Mouse (Mus musculus) megakaryocyte, embryonic 14.5 days (primary cell): Measurements from ENCODE around the gene 4933434E20Rik. TPM values are rescaled to one million over a fixed set of nuclear protein-coding genes. Genes with fewer than 3 reads are reported as not detected.

ENCODE experiments used
- H3K27me3 ChIP-seq: replicated peaks from 2 replicates; pipeline ENCODE3; 2012; ENCODE audit warnings: inconsistent platforms
- H3K36me3 ChIP-seq: replicated peaks from 2 replicates; pipeline ENCODE3; 2012; ENCODE audit warnings: low read length, inconsistent platforms, mixed read lengths
- H3K4me1 ChIP-seq: 2 replicates; pipeline ENCODE4 v1.6.1; 2012; ENCODE audit warnings: inconsistent platforms
- H3K4me3 ChIP-seq: replicated peaks from 2 replicates; pipeline ENCODE3; 2012; ENCODE audit warnings: moderate library complexity, mild to moderate bottlenecking, inconsistent platforms
- H3K9me3 ChIP-seq: 2 replicates; pipeline ENCODE4 v1.6.1; 2012; ENCODE audit warnings: inconsistent platforms
- FLI1 ChIP-seq: IDR thresholded peaks from 2 replicates; pipeline ENCODE4 v1.6.1; 2012; ENCODE audit warnings: low read length, inconsistent platforms, mixed read lengths
- GATA1 ChIP-seq: IDR thresholded peaks from 3 replicates; pipeline ENCODE4 v1.6.1; 2012; ENCODE audit warnings: mixed read lengths, low read length, inconsistent platforms, borderline replicate concordance
- polyA plus RNA-seq: library from polyadenylated mRNA; stranded (reverse); fragments of >175 nt; gene quantifications from 2 replicates; pipeline ENCODE4 v1.2.3, GENCODE M21; 2012; ENCODE audit warnings: low replicate concordance; ENCODE audit not compliant: insufficient read depth

The 4933434E20Rik gene
- polyA plus RNA-seq, 1 experiment = 10.8 TPM

- no peak for TF ChIP-seq GATA1
- no peak for TF ChIP-seq FLI1
- Histone ChIP-seq H3K9me3 (no peaks in the 10 kb centered on the region), H3K36me3 (peaks cover 23% of the 10 kb centered on the region), H3K4me1 (peaks cover 77% of the 10 kb centered on the region), H3K27me3 (no peaks in the 10 kb centered on the region), H3K4me3 (peak overlapping the region; percentile 99)
Measured at GRCm38 (mm10) chr3:90080498-90080863, 29.0 kb downstream of the 4933434E20Rik start.

- Histone ChIP-seq H3K9me3 (no peaks in the 10 kb centered on the region), H3K36me3 (peaks cover 35% of the 10 kb centered on the region), H3K4me3 (peak overlapping the region; percentile 91), H3K4me1 (peaks cover 83% of the 10 kb centered on the region), H3K27me3 (no peaks in the 10 kb centered on the region)
- TF ChIP-seq GATA1 (no peak), FLI1 (no peak)
Measured at GRCm38 (mm10) chr3:90081365-90082240, 30.2 kb downstream of the 4933434E20Rik start.

GRCm38 (mm10) chr3:90083034-90083433, 31.6 kb downstream of the 4933434E20Rik start:
- Histone ChIP-seq H3K27me3 (no peaks in the 10 kb centered on the region), H3K36me3 (peaks cover 49% of the 10 kb centered on the region), H3K4me1 (peaks cover 75% of the 10 kb centered on the region), H3K4me3 (peak overlapping the region; percentile 87), H3K9me3 (no peaks in the 10 kb centered on the region)
- TF ChIP-seq FLI1 (no peak), GATA1 (no peak)

GRCm38 (mm10) chr3:90083698-90084324, 32.4 kb downstream of the 4933434E20Rik start:
- Histone ChIP-seq H3K4me3 (peak overlapping the region; percentile 87), H3K27me3 (no peaks in the 10 kb centered on the region), H3K36me3 (peaks cover 57% of the 10 kb centered on the region), H3K9me3 (no peaks in the 10 kb centered on the region), H3K4me1 (peaks cover 71% of the 10 kb centered on the region)
- TF ChIP-seq GATA1 (no peak), FLI1 (no peak)

- Histone ChIP-seq H3K4me3 (peak overlapping the region; percentile 87), H3K27me3 (no peaks in the 10 kb centered on the region), H3K36me3 (peaks cover 66% of the 10 kb centered on the region), H3K9me3 (no peaks in the 10 kb centered on the region), H3K4me1 (peaks cover 67% of the 10 kb centered on the region)
- TF ChIP-seq FLI1 = no peak
- TF ChIP-seq GATA1 = no peak
Measured at GRCm38 (mm10) chr3:90084790-90085189, 33.4 kb downstream of the 4933434E20Rik start.

GRCm38 (mm10) chr3:90085281-90085680, 33.8 kb downstream of the 4933434E20Rik start:
- H3K27me3 ChIP-seq = no peaks in the 10 kb centered on the region
- peak overlapping the region; percentile 87 for H3K4me3 ChIP-seq
- TF ChIP-seq FLI1 (no peak), GATA1 (no peak)
- H3K9me3 ChIP-seq = no peaks in the 10 kb centered on the region
- H3K4me1 ChIP-seq = peaks cover 68% of the 10 kb centered on the region
- H3K36me3 ChIP-seq = peaks cover 71% of the 10 kb centered on the region

- Histone ChIP-seq H3K4me1 (peaks cover 68% of the 10 kb centered on the region), H3K27me3 (no peaks in the 10 kb centered on the region), H3K4me3 (peak overlapping the region; percentile 87), H3K36me3 (peaks cover 79% of the 10 kb centered on the region), H3K9me3 (no peaks in the 10 kb centered on the region)
- TF ChIP-seq GATA1 (no peak), FLI1 (no peak)
Measured at GRCm38 (mm10) chr3:90086068-90086467, 34.6 kb downstream of the 4933434E20Rik start.

- Histone ChIP-seq H3K27me3 (no peaks in the 10 kb centered on the region), H3K4me1 (peaks cover 66% of the 10 kb centered on the region), H3K9me3 (no peaks in the 10 kb centered on the region), H3K4me3 (no peak overlapping the region), H3K36me3 (peaks cover 90% of the 10 kb centered on the region)
- TF ChIP-seq GATA1 = no peak
- TF ChIP-seq FLI1 = no peak
Measured at GRCm38 (mm10) chr3:90088617-90089016, 37.2 kb downstream of the 4933434E20Rik start.

GRCm38 (mm10) chr3:90090892-90091291, 39.5 kb downstream of the 4933434E20Rik start:
- Histone ChIP-seq H3K4me1 (peaks cover 57% of the 10 kb centered on the region), H3K4me3 (no peak overlapping the region), H3K36me3 (peaks cover 99% of the 10 kb centered on the region), H3K27me3 (no peaks in the 10 kb centered on the region), H3K9me3 (no peaks in the 10 kb centered on the region)
- TF ChIP-seq FLI1 = no peak
- TF ChIP-seq GATA1 = no peak

- TF ChIP-seq FLI1 (no peak), GATA1 (no peak)
- Histone ChIP-seq H3K9me3 (no peaks in the 10 kb centered on the region), H3K4me1 (peaks cover 47% of the 10 kb centered on the region), H3K36me3 (peaks cover 95% of the 10 kb centered on the region), H3K27me3 (no peaks in the 10 kb centered on the region), H3K4me3 (no peak overlapping the region)
Measured at GRCm38 (mm10) chr3:90094453-90094852, 43.0 kb downstream of the 4933434E20Rik start.
